Mouse (Mus musculus) layer of hippocampus, postnatal 36 days (tissue): Measurements from ENCODE around the gene Gm8332. TPM values are rescaled to one million over a fixed set of nuclear protein-coding genes. Genes with fewer than 3 reads are reported as not detected.
"Not testable (repeated sequence)": the region's sequence is repeated elsewhere in the genome, so short reads cannot be mapped to it uniquely, and the experiment has no call there.

Experiments
- DNase-seq, 2 experiments: peaks; one replicate each; pipeline ENCODE4 v3.0.0; 2022
- total RNA-seq, 2 experiments: library from RNA; stranded (reverse); gene quantifications; 2 replicates each; pipeline ENCODE4 v1.2.3; 2021

The Gm8332 gene
- not detected for total RNA-seq

DNA sequence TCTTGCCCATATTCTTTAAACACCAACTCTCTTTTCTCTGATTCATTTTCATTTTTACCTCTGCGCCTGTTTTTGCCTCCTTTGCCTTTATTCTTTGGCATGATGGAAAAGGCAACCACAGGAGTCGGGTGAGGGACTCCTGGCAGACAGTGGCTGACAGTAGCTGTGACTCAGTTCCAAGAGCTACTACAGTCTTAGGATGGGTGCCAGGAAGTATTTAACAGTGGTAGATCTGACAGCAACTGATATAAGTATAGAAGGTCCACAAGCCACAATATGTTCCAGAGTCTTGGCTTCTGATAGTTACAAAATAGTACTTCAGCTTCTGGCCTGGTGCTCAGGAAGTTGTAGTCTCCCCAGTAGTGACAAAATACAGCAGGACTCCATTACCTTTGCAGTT lies at the start of gene Gm8332:
TSS of gene Gm8332 (minus strand) at position 101 of the 400 bp plus-strand sequence.
- DNase-seq: not testable (repeated sequence)

- not testable (repeated sequence) for DNase-seq
These were observed 47.3 kb upstream of the Gm8332 start for GRCm38 (mm10) chr12:88297171-88297570.

DNA sequence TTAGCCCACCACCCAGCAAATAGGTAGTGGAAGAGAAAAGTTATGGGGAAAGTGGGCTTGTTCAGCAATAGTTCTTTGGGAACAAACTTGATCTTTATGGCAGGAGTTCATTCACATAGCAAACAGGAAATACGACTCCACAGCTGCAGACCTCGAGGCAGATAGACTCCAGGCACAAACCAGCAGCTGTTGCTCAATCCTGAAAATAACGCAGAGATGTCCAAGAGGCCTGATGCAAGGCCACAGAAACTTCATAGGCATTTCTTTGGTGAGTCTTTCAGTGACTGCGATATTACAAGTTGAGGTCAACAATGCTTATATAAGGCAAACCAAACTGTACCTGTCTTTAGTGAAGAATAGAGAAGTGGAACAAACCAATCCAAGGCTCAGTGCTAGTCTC lies 43.2 kb upstream of the Gm8332 start:
- DNase-seq: not testable (repeated sequence)

DNA sequence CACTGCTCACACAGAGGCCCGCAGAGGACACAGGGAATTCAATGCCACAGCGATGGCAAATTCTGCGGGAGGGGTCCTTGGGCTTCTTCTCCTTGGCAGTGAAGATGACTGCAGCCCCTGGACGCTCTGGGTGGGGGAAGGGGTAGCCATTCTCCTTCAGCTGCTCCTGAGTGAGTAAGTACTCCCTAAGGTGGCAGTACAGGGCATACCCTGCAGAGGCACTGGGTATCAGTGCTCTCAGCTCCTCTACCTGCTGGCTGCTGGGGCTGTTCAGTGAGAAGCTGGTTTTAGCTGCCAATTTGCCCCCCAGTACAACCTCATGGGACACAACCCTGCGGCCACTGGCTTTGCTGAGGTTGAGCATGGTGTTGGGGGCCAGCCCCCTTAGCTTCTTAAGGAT lies 35.3 kb upstream of the Gm8332 start:
- not testable (repeated sequence) for DNase-seq

DNA sequence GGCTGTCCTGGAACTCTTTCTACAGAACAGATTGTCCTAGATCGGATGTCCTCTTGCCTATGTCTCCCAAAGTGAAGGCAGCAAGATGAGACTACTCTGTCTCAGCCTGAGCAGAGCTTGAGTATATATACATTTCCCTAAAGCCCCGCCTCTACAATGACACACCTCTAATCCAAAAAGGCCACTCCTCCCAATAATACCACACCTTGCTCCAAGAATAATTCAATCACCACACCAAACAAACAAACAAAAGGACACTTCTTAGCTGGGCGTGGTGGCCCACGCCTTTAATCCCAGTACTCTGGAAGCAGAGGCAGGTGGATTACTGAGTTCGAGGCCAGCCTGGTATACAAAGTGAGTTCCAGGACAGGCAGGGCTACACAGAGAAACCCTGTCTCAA lies 24.5 kb upstream of the Gm8332 start, which contains the start of gene Gm5662:
TSS of gene Gm5662 (minus strand) at position 101 of the 400 bp plus-strand sequence.
- not testable (repeated sequence) for DNase-seq

DNA sequence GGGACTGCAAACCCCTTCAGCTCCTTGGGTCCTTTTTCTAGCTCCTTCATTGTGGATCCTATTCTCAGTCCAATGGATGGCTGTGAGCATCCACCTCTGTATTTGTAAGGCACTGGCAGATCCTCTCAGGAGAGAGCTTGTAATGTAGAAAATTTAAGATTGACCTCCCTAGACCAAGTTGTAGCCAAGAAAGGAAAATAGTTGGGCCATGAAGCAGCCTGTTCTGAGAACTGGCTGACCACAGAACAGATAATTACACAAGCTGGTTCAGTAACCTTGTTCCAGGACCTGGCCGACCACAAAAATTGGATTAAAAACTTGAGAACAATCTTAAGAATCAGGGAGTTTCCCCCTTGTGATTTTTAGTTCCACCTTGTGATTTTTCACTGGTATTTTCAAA lies 7.3 kb upstream of the Gm8332 start:
- no peak for DNase-seq

- DNase-seq: not testable (repeated sequence)
These were observed 6.0 kb upstream of the Gm8332 start for GRCm38 (mm10) chr12:88255917-88256316.

GRCm38 (mm10) chr12:88245786-88246185 lies 4.1 kb downstream of the Gm8332 start:
- DNase-seq: not testable (repeated sequence)

DNA sequence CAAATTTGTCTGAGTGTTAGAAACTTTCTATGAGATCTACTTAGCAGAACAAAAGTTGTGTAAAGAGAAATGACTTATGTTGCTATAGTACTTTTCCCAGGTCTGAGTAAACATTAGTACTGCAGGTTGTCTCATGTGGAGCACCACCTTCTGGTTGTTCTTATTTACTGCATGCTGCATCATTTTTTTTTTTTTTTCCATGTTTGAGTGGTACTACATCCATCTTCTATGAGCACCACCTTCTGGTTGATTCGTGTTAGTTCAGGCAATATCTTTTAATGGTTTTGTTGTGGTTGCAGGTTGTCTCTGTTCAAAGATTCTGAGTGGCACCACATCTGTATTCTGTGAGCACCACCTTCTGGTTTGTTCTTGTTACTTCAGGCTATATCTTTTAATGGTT lies 7.0 kb downstream of the Gm8332 start:
- DNase-seq: not testable (repeated sequence)

- DNase-seq: no peak
These were observed 30.5 kb downstream of the Gm8332 start for GRCm38 (mm10) chr12:88219445-88219844.

GRCm38 (mm10) chr12:88218059-88218458 lies 31.8 kb downstream of the Gm8332 start:
- DNase-seq: not testable (repeated sequence)

GRCm38 (mm10) chr12:88214641-88215040 lies 35.3 kb downstream of the Gm8332 start:
- no peak for DNase-seq

- not testable (repeated sequence) for DNase-seq
These were observed 38.4 kb downstream of the Gm8332 start for GRCm38 (mm10) chr12:88211458-88211857.

DNA sequence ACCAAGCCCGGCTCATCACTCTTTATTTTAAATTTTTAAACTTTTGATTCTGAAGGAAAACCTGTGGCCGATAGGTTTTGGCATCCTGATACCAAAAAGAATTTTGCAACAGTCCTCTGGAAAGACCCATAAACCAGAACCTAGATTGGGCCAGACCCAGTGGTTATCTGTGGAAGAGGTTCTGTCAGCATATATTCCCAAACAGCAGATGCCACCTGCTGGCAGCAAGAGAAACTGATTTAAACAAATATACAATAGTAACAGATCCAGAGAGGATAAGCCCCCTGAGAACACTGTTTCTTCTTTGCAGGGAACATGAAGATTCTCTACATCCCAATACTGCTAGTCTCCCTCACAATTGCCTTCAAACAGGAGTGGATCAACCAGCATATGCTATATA lies 47.0 kb downstream of the Gm8332 start:
- no peak for DNase-seq

Other genes with a start within 250 kb of the Gm8332 start
- gene Gm2075, start 238.3 kb downstream of the Gm8332 start, total RNA-seq: not detected
- gene Gm6803, start 231.3 kb downstream of the Gm8332 start, total RNA-seq: not detected
- not detected for gene Gm2056, start 223.1 kb downstream of the Gm8332 start, total RNA-seq
- gene Gm16368, start 166.4 kb downstream of the Gm8332 start, total RNA-seq: not detected
- gene Gm10436, start 68.0 kb downstream of the Gm8332 start, total RNA-seq: not detected
- not detected for gene Gm5662, start 24.4 kb upstream of the Gm8332 start, total RNA-seq
- gene Gm5039, start 73.9 kb upstream of the Gm8332 start, total RNA-seq: not detected
- gene Adck1, start 110.5 kb upstream of the Gm8332 start, total RNA-seq: 10 to 100 TPM; 31.6 to 33.3 TPM